Mouse (Mus musculus): ENCODE results near the gene Nudt17.

DNA sequence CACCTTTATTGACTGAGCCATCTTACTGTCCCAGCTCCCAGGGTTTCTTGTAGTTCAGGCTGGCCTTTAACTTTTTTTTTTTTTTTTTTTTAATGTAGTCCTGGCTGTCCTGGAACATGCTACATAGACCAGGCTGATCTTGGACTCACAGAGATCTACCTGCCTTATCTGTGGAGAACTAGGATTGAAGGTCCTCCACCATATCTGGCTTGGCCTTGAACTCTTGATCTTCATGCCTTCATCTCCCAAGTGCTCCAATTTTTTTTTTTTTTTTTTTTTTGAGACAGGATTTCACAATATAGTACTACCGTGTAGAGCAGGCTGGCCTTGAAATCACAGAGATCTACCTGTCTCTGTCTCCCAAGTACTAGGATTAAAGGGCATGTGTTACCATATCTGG lies 14.8 kb downstream of the Nudt17 start:
- TF ChIP-seq GATA1 (IDR thresholded peaks at IDR 0.05; ENCODE audit: borderline replicate concordance, low read length) = no peak
- no peak for TF ChIP-seq FLI1 (IDR thresholded peaks at IDR 0.05; ENCODE audit: low read length)

All from megakaryocyte, embryonic 14.5 days (primary cell).